Mouse (Mus musculus): ENCODE measurements around the gene Smim17. TPM values are rescaled to one million over a fixed set of nuclear protein-coding genes. Genes with fewer than 3 reads are reported as not detected.
A peak's percentile ranks its signal among the peaks of the same experiment; 100 is the strongest.
"Not testable (repeated sequence)": the region's sequence is repeated elsewhere in the genome, so short reads cannot be mapped to it uniquely, and the experiment has no call there.

The Smim17 gene
- 0.38 and 0.41 TPM in 2 replicates for total RNA-seq (2021)
- long read RNA-seq, experiment 1 = 0 reads
- long read RNA-seq, experiment 2, partial matches to known transcripts = 0 of 1 reads
- long read RNA-seq, experiment 2, other reads (novel, unspliced or antisense) = 1 of 1 reads

- DNase-seq = peak; percentile 70
Measured at GRCm38 (mm10) chr7:6397996-6398975, at the start of gene Smim17. Gene Smim17 (plus strand): TSS chr7:6398715.

- no peak for DNase-seq
Measured at GRCm38 (mm10) chr7:6358121-6358520, 40.4 kb upstream of the Smim17 start.

GRCm38 (mm10) chr7:6358937-6359590 is 39.5 kb upstream of the Smim17 start:
- DNase-seq = peak; percentile 48

- no peak for DNase-seq
Measured at GRCm38 (mm10) chr7:6360477-6361060, 37.9 kb upstream of the Smim17 start.

- no peak for DNase-seq
Measured at GRCm38 (mm10) chr7:6361756-6362155, 36.8 kb upstream of the Smim17 start.

- peak; percentile 99 for DNase-seq
Measured at GRCm38 (mm10) chr7:6362268-6363046, 36.1 kb upstream of the Smim17 start.

GRCm38 (mm10) chr7:6363047-6363488 is 35.4 kb upstream of the Smim17 start, which contains the start of gene Zfp78:
Gene Zfp78 (plus strand): TSS chr7:6363280.
- DNase-seq = peak; percentile 89

GRCm38 (mm10) chr7:6364761-6365160 is 33.8 kb upstream of the Smim17 start:
- DNase-seq = no peak

- no peak for DNase-seq
Measured at GRCm38 (mm10) chr7:6367185-6367584, 31.3 kb upstream of the Smim17 start.

- DNase-seq = not testable (repeated sequence)
Measured at GRCm38 (mm10) chr7:6368146-6368545, 30.4 kb upstream of the Smim17 start.

- DNase-seq = no peak
Measured at GRCm38 (mm10) chr7:6369460-6369859, 29.1 kb upstream of the Smim17 start.

- no peak for DNase-seq
Measured at GRCm38 (mm10) chr7:6372993-6373392, 25.5 kb upstream of the Smim17 start.

GRCm38 (mm10) chr7:6378441-6378840 is 20.1 kb upstream of the Smim17 start:
- no peak for DNase-seq

- no peak for DNase-seq
Measured at GRCm38 (mm10) chr7:6381431-6381830, 17.1 kb upstream of the Smim17 start.

- peak; percentile 97 for DNase-seq
Measured at GRCm38 (mm10) chr7:6383044-6383455, 15.5 kb upstream of the Smim17 start, which contains the start of gene Zfp28. Gene Zfp28 (plus strand): TSS chr7:6383295.

GRCm38 (mm10) chr7:6384011-6384410 is 14.5 kb upstream of the Smim17 start:
- DNase-seq = no peak

GRCm38 (mm10) chr7:6386995-6387394 is 11.5 kb upstream of the Smim17 start:
- DNase-seq = peak; percentile 9

- DNase-seq = no peak
Measured at GRCm38 (mm10) chr7:6388971-6389370, 9.5 kb upstream of the Smim17 start.

GRCm38 (mm10) chr7:6389449-6389848 is 9.1 kb upstream of the Smim17 start:
- no peak for DNase-seq

GRCm38 (mm10) chr7:6410043-6410442 is 11.5 kb downstream of the Smim17 start, which contains the start of gene Gm20715:
Gene Gm20715 (plus strand): TSS chr7:6410277.
- DNase-seq = peak; percentile 96

All from adrenal gland, postnatal 14 days (tissue).